Mouse (Mus musculus) cerebellum, adult 2 months (tissue): ENCODE data around the gene Gm45785.

Experiments used
- CTCF ChIP-seq: fragments of 200-500 bp; IDR thresholded peaks from 2 replicates; pipeline ENCODE4 v1.5.1; 2011; ENCODE audit warnings: low read depth, mild to moderate bottlenecking, control low read depth, low read length, moderate library complexity, borderline replicate concordance; ENCODE audit not compliant: insufficient read depth
- POLR2A ChIP-seq: fragments of 200-500 bp; IDR thresholded peaks from 2 replicates; pipeline ENCODE4 v1.6.1; 2011; ENCODE audit warnings: low read length, control low read depth, borderline replicate concordance; ENCODE audit not compliant: insufficient read depth

DNA sequence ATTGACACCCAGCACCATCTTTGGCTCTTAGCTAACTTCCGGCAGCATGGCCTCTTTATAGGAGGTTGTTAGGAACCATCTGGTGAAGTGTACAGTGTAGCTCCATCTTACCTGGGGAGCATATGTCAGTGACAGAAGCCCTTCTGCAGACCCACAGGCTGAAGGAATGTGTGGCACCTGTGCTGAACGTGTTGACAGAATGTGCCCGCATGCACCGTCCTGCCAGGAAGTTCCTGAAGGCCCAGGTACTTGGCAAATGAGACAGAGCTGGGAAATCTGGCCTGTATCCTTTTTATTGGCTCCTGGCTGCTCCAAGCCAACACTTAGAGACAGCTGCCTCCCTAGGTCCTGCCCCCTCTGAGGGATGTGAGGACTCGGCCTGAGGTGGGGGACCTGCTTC is 4.6 kb upstream of the Gm45785 start:
- TF ChIP-seq POLR2A: no peak
- TF ChIP-seq CTCF: no peak
